Mouse (Mus musculus) forebrain, embryonic 11.5 days (tissue): ENCODE data around the gene Phlpp1. TPM values are rescaled to one million over a fixed set of nuclear protein-coding genes. Genes with fewer than 3 reads are reported as not detected.
A peak's percentile ranks its signal among the peaks of the same experiment; 100 is the strongest.

ENCODE experiments used
- ATAC-seq: fragments of 200-750 bp; cut with Nextera tagmentation; replicated peaks from 2 replicates; pipeline ENCODE4 v1.8.0; 2017; ENCODE audit warnings: moderate TSS enrichment; ENCODE audit not compliant: low FRiP score
- DNase-seq: peaks from one replicate; pipeline ENCODE4 v3.0.0-alpha.2; 2017; ENCODE audit warnings: low spot score
- H3K27ac ChIP-seq: fragments of 300-500 bp; sonication (generic); 2 replicates; pipeline ENCODE4 v1.5.1; 2014; ENCODE audit warnings: low read depth, low read length
- H3K27me3 ChIP-seq: fragments of 300-500 bp; sonication (generic); 2 replicates; pipeline ENCODE4 v1.6.1; 2014; ENCODE audit warnings: mild to moderate bottlenecking, low read length, mixed read lengths; ENCODE audit not compliant: control insufficient read depth, insufficient read depth
- H3K36me3 ChIP-seq: fragments of 300-500 bp; sonication (generic); 2 replicates; pipeline ENCODE4 v1.6.1; 2014; ENCODE audit warnings: mild to moderate bottlenecking, low read length, moderate library complexity, mixed read lengths; ENCODE audit not compliant: control insufficient read depth, insufficient read depth
- H3K4me1 ChIP-seq: fragments of 300-500 bp; sonication (generic); replicated peaks from 2 replicates; pipeline ENCODE4 v1.6.1; 2014; ENCODE audit warnings: low read length, mixed read lengths; ENCODE audit not compliant: control insufficient read depth, insufficient read depth
- H3K4me2 ChIP-seq: fragments of 300-500 bp; sonication (generic); 2 replicates; pipeline ENCODE4 v1.6.1; 2014; ENCODE audit warnings: low read depth, mild to moderate bottlenecking, low read length, moderate library complexity, mixed read lengths; ENCODE audit not compliant: severe bottlenecking
- H3K4me3 ChIP-seq: fragments of 300-500 bp; sonication (generic); 2 replicates; pipeline ENCODE4 v1.5.1; 2014; ENCODE audit warnings: low read depth, low read length
- H3K9ac ChIP-seq: fragments of 300-500 bp; sonication (generic); 2 replicates; pipeline ENCODE4 v1.6.1; 2014; ENCODE audit warnings: low read length
- H3K9me3 ChIP-seq: fragments of 300-500 bp; sonication (generic); 2 replicates; pipeline ENCODE4 v1.6.1; 2016; ENCODE audit warnings: low read length, mixed read lengths; ENCODE audit not compliant: control insufficient read depth
- WGBS: fragments of 180-500 bp; shearing (Covaris S2); extraction: QIAGEN DNeasy Blood & Tissue Kit; methylation state at CpG from one replicate; pipeline ENCODE4 v1.1.7; 2014; 5-methylcytosine and 5-hydroxymethylcytosine counted together
- polyA plus RNA-seq: library from polyadenylated mRNA; unstranded; fragments of >200 nt; fragmentation: Nextera tagmentation; extraction: Ambion mirVana; gene quantifications from 2 replicates; pipeline ENCODE4 v1.2.1, GENCODE M21; 2014

Gene Phlpp1
- polyA plus RNA-seq, 1 experiment from 2014 or later = 9.7 TPM

DNA sequence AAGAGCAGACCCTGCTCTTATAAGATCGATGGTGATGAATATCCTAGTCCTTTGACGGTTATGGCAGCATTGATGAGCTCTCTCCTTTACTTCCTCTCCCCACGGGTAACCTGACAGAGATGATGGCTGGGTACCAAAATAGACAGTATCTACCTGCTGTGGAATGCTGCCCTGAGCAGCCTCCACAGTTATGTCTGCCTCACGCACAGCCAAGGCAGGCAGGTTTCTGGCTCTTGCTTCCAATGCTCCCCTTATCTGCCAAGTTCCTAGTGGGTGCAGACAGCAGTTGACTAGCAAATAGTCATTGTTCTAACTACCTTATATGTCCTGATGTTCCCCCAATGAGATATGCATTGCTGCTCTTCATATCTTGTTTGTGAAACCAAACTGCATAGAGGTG, 215.7 kb downstream of the Phlpp1 start:
- Histone ChIP-seq H3K4me3 (no peak overlapping the region), H3K27me3 (no peaks in the 10 kb centered on the region), H3K4me2 (no peak overlapping the region), H3K4me1 (no peaks in the 10 kb centered on the region), H3K9ac (no peak overlapping the region), H3K27ac (no peak overlapping the region), H3K9me3 (no peaks in the 10 kb centered on the region), H3K36me3 (peaks cover 2% of the 10 kb centered on the region; the same call in 1 of the 2 replicates)
- ATAC-seq = no peak
- WGBS = 90% methylated on average over 4 of the region's 4 CpGs
- no peak for DNase-seq

GRCm38 (mm10) chr1:106389673-106390072, 218.1 kb downstream of the Phlpp1 start:
- Histone ChIP-seq H3K9ac (no peak overlapping the region), H3K4me1 (no peaks in the 10 kb centered on the region), H3K27me3 (no peaks in the 10 kb centered on the region), H3K36me3 (peaks cover 4% of the 10 kb centered on the region; the same call in 1 of the 2 replicates), H3K4me3 (no peak overlapping the region), H3K4me2 (no peak overlapping the region), H3K27ac (no peak overlapping the region), H3K9me3 (no peaks in the 10 kb centered on the region)
- ATAC-seq (peak; percentile 69), DNase-seq (peak; percentile 83)
- WGBS = 26% methylated on average over 5 of the region's 5 CpGs

GRCm38 (mm10) chr1:106393072-106393471, 221.5 kb downstream of the Phlpp1 start:
- Histone ChIP-seq H3K36me3 (peaks cover 4% of the 10 kb centered on the region; the same call in 1 of the 2 replicates), H3K4me1 (no peaks in the 10 kb centered on the region), H3K27me3 (no peaks in the 10 kb centered on the region), H3K4me2 (no peak overlapping the region), H3K27ac (no peak overlapping the region), H3K4me3 (no peak overlapping the region), H3K9ac (no peak overlapping the region), H3K9me3 (no peaks in the 10 kb centered on the region)
- DNase-seq (no peak), ATAC-seq (no peak)
- WGBS = 98% methylated on average over 6 of the region's 6 CpGs

DNA sequence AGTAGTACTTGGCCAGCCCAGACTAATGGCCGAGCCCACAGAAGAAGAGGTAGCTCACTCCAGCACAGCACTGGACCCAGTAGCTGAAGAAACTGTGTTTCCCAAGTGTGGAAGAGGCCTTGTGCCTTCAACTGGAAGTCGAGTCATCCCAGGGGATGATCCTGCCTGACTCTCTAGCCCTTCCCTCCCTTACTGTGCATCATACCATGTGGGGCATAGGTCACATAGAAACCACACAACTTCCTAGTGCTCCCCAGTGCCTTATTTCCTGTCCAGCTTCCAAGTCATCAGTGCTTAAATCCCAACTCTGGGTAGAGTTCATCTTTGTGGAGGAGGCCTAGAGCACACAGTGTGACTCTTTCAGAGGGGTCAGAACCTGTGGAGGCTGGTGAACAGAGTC, 223.1 kb downstream of the Phlpp1 start:
- no peaks in the 10 kb centered on the region for H3K27me3 ChIP-seq
- DNase-seq (no peak), ATAC-seq (no peak)
- H3K27ac ChIP-seq = no peak overlapping the region
- no peaks in the 10 kb centered on the region for H3K4me1 ChIP-seq
- no peak overlapping the region for H3K4me2 ChIP-seq
- no peak overlapping the region for H3K4me3 ChIP-seq
- peaks cover 4% of the 10 kb centered on the region; the same call in 1 of the 2 replicates for H3K36me3 ChIP-seq
- H3K9me3 ChIP-seq = no peaks in the 10 kb centered on the region
- 83% methylated on average over 2 of the region's 2 CpGs for WGBS
- no peak overlapping the region for H3K9ac ChIP-seq

GRCm38 (mm10) chr1:106395476-106395875, 223.9 kb downstream of the Phlpp1 start:
- peak; percentile 76 for DNase-seq
- H3K9me3 ChIP-seq = no peaks in the 10 kb centered on the region
- WGBS = 6% methylated on average over 2 of the region's 2 CpGs

DNA sequence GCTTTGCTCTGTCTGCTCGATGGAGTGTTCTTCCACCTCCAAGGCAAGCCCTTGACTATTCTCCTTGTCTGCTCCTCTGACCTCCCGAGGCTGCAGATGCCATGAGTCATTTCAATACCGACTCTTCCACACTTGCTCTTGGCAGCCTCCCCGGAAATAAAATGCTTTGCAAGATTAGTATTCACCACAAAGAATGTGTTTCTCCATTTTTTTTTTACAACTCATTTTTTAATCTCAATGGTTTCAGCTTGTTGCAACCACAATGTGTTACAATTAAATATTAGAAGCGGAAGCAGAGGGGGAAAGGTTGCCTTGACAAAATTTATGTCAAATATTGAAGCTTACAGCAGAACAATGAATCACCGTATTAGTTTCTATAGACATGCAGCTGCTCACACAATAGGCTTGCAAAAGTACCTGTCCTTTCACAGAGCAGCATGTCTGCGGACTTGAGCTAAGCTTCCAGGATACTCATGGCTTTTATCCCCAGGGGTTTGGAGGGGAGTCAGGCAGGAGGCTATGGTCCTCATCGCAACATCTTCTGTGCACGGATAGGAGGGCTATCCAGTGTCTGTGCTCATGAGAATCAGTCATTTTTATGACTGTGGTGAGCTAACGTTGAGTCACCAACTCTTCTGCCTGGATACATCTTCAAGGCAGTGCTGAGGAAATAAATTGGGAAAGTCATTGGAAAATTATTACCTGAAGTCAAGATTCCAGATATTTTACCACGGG, 229.5 kb downstream of the Phlpp1 start:
- H3K9ac ChIP-seq = no peak overlapping the region
- H3K27ac ChIP-seq = no peak overlapping the region
- no peak for ATAC-seq
- H3K4me2 ChIP-seq = no peak overlapping the region
- DNase-seq = no peak
- 84% methylated on average over 11 of the region's 11 CpGs for WGBS
- H3K4me1 ChIP-seq = no peaks in the 10 kb centered on the region
- H3K4me3 ChIP-seq = no peak overlapping the region
- no peaks in the 10 kb centered on the region for H3K9me3 ChIP-seq
- no peaks in the 10 kb centered on the region for H3K27me3 ChIP-seq
- H3K36me3 ChIP-seq = no peaks in the 10 kb centered on the region

More at GRCm38 (mm10) chr1:106395476-106395875, 223.9 kb downstream of the Phlpp1 start:
- H3K4me1 ChIP-seq = no peaks in the 10 kb centered on the region
- H3K4me2 ChIP-seq = no peak overlapping the region
- no peak overlapping the region for H3K9ac ChIP-seq
- H3K36me3 ChIP-seq = peaks cover 4% of the 10 kb centered on the region; the same call in 1 of the 2 replicates
- no peak overlapping the region for H3K4me3 ChIP-seq
- H3K27me3 ChIP-seq = no peaks in the 10 kb centered on the region
- ATAC-seq = peak; percentile 80
- H3K27ac ChIP-seq = no peak overlapping the region

DNA sequence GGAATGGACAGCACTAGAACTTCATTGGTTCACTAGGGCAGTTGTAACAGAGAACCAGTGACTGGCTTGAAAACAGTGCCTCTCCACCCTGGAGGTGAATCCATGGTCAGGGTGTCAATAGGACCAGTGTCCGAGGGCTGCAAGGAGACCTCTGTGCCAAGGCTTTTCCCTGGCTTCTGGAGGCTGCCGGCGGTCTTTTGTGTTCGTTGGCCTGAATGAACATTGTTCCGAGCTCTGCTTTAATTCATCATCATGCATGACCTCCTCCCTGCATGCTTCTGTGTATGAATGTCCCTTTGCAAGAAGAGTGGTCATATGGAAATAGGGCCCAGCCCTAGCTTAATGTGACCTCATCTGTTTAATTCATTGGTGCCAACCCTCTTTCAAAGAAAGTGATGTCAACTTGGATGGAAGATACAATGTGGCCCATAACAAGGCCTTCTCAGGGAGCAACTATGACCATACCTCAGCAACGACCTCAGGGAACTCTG, 231.5 kb downstream of the Phlpp1 start:
- no peak overlapping the region for H3K4me2 ChIP-seq
- H3K27me3 ChIP-seq = no peaks in the 10 kb centered on the region
- peak; percentile 60; the same call in 1 of the 2 replicates for ATAC-seq
- 46% methylated on average over 6 of the region's 6 CpGs for WGBS
- no peaks in the 10 kb centered on the region for H3K4me1 ChIP-seq
- H3K9me3 ChIP-seq = no peaks in the 10 kb centered on the region
- DNase-seq = no peak
- H3K4me3 ChIP-seq = no peak overlapping the region
- no peak overlapping the region for H3K27ac ChIP-seq
- no peak overlapping the region for H3K9ac ChIP-seq
- no peaks in the 10 kb centered on the region for H3K36me3 ChIP-seq

- DNase-seq = no peak
- no peak for ATAC-seq
- Histone ChIP-seq H3K4me3 (no peak overlapping the region), H3K9me3 (no peaks in the 10 kb centered on the region), H3K4me2 (no peak overlapping the region), H3K27me3 (no peaks in the 10 kb centered on the region), H3K9ac (no peak overlapping the region), H3K36me3 (no peaks in the 10 kb centered on the region), H3K27ac (no peak overlapping the region), H3K4me1 (no peaks in the 10 kb centered on the region)
- WGBS = 79% methylated on average over 1 of the region's 1 CpGs
Measured at GRCm38 (mm10) chr1:106406852-106407251, 235.3 kb downstream of the Phlpp1 start.

DNA sequence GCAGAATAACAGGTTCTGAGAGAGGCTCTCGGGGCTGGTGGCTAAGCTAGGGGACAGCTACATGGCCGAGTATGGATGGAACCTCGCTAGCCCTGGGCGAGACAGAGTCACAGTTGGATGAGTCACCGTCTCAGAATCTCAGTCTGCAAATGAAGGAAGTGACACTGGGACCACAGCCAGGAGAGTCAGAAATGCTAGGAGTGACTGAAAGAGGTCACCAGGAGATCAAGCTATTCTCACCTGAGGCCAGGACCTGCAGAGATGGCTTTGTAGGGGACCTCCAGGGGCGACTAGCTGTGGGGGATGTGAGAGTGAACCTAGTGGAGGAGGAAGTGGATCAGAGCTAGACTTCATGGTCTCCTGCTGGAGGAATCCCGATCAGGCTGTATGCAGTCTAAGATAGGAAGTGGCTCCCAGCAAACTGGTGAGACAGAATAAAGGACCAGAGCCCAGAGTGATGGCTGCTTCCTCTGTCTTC, 236.4 kb downstream of the Phlpp1 start:
- Histone ChIP-seq H3K9me3 (no peaks in the 10 kb centered on the region), H3K9ac (no peak overlapping the region), H3K27ac (no peak overlapping the region), H3K36me3 (no peaks in the 10 kb centered on the region), H3K4me2 (no peak overlapping the region), H3K27me3 (no peaks in the 10 kb centered on the region), H3K4me3 (no peak overlapping the region), H3K4me1 (no peaks in the 10 kb centered on the region)
- 76% methylated on average over 7 of the region's 7 CpGs for WGBS
- ATAC-seq (no peak), DNase-seq (no peak)
